Mouse (Mus musculus): Measurements from ENCODE around the gene Onecut3.

GRCm38 (mm10) chr10:80459671-80460070, 35.0 kb upstream of the Onecut3 start:
- TF ChIP-seq POLR2A (IDR thresholded peaks at IDR 0.05; ENCODE audit: insufficient read depth, low read depth, low read length) (no peak), CTCF (IDR thresholded peaks at IDR 0.05; ENCODE audit: insufficient read depth, low read depth, low read length) (no peak)

All from olfactory bulb, adult 2 months (tissue).